Mouse (Mus musculus) left cerebral cortex, adult 9 months (tissue): ENCODE measurements around the gene Zhx3.

Experiments
- DNase-seq, 2 experiments: peaks; one replicate each; pipeline ENCODE4 v3.0.0; 2022; ENCODE audit warnings: low spot score in 2 of 2

The Zhx3 gene

DNA sequence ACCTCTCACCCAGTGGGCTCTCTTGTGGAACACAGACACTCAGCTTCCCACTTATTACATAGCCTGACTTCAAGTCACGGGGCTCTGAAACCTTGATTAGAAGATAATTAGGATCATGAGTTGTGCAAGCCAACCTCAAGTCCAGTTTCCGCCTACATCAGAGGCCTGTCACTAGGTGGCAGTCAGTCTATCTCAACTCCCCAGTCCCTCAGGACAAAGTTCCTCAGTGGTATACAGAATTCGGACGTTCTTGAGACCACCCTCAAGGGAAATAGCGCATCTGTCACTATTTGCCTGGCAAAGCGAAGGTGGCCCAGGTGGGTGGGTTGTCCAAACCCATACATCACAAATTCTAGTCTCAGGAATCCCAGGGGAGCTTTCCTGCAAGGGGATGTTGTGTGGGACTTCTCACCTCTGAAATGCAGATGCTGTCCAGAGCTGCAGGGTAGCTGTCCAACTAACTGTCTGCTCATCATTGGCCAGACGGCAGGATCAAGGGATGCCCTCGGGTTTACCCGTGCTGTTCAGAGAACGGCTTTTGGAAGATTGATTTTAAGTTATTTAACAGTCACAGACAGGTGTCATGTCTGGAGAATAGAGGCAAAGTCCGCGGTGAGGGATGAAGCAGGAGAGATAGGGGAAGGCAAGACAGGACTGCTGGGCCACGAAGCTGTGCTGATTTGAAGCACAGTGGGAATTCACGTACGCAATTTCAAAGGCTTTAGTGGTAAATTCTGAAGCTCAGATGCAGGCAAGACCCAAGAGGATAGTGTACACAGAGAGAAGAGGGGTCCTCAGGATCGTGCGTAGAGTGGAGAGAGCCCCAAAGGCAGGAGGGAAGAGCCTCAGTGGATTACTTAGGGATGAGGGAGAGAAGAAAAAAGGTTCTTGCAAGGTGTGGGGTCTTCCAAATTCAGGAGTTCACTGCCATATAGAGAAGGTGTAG lies 142.7 kb downstream of the Zhx3 start:
- DNase-seq, result no peak

DNA sequence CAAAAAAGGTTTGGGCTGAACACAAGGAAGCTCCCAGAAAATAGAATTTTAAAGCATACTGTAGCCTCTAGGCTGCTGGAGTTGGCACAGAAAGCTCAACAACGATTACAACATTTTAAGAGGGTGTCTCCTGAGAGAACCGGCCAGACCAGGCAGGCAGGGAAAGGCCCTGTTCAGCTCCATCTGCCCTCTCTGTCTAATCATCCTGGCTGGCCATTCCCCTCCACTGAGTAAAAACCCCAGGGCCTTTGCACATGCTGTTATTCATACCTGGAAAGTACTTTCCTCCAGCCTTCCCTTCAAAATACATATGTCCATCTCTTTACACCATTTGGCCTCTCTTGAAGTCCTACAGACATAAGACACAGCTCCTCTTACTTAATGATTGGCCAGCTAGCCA lies 143.4 kb downstream of the Zhx3 start:
- no peak for DNase-seq

DNA sequence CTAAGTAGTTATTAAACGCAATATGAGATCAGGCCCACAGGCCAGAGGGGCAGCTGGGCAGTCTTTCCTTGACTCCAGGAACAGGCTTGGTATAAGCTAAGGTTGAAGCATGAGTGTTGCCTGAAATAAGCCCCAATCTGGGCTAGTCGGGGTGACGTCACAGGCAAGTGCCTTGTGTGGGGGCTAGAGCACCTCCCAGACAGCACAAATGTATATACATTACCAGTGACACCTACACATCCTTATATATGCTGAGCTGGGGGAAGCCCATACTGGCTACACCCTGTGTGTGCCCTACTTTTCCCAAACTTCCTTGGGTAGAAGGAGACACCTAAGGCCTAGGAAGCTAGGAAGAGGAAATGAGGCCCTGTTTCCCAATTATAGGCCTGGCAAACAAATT lies 143.8 kb downstream of the Zhx3 start:
- DNase-seq, result peak in 1 of 2 experiments; percentile 71

DNA sequence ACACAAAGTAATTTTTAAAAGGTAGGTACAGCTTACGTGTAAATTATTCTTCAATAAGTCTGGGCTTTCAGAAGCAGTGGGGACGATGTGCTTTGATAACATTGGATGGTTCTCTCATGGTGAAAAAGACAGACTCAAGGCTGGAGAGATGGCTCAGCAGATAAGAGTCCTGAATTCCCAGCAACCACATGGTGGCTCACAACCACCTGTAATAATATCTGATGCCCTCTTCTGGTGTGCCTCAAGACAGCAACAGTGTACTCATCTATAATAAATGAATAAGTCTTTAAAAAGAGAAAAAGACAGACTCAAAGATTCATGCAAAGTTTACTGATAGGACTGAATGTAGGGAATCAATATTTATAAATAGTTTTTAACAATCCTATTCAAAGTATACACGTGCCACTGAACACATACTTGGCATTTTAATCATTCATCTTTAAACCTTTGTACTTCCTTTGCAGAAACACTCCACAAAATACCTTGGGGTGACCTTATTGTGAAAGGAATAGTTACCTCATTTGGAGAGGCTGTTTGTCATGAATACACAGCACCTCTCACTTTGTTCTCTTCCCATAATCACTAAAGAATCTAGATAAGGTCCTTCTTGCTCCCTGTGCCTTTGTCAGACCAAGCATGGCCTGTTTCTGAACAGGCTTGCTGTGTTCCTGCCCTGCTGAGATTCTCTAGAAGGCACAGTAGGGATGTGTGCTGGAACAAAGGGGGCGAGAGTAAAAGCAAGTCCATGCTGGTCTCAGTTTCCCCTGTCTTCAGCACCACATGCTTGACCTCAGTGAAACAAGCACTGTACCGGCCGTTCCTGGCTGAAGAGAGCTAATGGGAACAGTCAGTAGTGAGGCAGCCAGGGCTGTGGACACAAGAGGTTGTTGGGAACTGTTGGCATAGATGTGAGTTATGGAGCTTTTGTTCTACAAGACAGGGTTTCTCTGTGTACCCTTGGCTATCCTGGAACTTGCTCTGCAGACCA lies 146.6 kb downstream of the Zhx3 start:
- no peak for DNase-seq

DNA sequence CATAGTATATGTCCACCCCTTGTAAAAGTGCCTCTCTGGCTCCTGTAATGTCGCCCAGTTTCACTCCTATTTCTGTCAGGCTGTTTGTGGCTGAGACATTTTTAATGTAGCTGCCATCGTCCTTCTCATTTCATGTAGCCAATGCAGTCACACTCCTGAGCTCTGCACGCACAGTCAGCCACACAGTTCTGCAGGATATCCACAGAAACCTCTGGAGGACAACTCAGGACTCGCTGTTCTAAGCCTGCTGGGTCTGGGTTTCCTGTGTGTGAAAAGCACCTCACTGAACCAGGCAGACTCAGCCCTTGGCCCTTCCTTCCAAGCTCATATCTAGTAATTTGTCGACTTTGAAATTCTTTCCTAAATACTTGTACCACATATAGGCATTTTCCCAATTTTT lies 148.3 kb downstream of the Zhx3 start:
- no peak for DNase-seq

DNA sequence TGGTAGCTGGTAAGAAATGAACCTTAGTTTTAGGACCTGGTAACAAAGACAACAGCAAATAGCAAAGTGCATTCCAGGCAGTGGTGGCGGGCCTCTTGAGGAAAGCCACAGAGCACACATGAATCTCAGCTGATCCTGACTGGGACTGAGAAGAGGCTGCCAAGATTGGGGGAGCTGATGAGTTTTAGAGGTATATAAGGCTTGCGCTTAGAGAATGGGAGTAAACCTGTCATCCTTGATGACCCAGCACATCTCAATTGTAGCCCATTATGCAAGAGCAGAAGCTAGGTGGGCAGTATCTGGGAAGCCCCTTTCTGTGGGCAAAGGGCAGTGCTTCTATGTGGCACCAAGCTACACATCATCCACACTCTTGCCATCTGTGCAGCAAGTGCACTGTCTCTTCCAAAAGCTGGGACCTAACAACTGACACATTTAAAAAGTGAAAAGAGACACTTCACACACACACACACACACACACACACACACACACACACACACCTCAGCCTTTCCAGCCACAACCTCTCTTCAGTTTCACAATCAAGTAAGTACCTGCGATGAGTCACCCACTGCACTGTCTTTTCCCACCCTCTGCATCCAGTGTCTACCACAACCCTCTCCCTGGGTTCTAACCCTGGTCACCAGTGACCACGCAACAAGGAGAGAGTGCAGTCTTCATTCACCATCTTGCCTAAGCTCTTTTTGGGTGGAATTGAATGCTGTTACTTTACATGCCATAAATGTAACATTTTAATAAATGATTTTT lies 149.0 kb downstream of the Zhx3 start:
- no peak for DNase-seq

DNA sequence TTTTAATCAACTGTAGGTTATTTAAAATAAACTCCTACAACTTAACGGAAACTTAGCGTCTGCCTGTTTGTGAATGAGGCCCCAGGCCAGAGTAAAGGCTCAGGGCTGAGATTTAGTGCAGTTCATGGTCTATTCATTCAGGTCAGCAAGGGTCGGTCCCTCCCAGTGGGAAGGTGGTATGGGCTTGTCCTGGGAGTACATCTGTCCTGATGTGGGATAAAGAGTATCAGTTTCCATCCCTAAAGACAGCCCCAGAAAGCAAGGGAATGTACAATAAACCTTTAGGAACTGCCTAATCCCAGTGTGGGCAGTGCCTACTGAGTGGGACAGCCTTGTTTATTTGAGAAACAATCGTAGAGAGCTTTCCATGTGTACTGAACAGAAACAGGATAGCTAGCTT lies 150.1 kb downstream of the Zhx3 start:
- no peak for DNase-seq

DNA sequence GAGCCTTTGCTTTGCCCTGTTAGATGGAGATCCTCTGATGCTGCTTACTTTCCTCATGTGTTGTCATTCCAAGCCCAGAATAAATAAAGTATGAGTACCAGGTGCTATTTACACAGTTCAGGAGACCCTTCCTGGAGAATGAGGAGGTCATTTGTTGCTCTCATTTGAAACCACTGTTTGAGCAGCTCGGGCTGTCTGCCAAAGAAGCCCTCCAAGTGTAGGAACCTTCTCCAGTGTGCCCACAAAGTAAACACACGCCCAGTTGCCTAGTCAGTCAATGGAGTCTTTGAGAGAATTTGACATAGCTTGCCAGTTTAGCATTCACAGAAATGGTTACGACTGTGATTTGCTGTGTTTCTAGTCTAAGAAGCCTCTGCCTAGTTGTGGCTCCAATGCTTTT lies 154.0 kb downstream of the Zhx3 start:
- DNase-seq, result no peak

DNA sequence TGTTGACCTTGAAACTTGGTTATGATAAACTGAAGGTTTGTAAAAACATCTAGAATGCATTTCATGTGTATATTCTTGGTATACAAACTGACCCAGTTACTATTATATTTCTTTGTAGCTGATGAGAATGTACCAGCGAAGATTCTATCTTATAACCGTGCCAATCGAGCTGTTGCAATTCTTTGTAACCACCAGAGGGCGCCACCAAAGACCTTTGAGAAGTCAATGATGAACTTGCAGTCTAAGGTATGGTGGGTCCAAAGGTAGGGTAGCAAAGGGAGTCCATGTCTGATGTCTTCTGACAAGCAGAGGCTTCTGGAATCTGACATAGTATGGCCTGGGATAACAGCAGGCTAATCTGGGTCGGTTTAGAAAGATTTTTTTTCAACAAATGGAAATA lies 155.5 kb downstream of the Zhx3 start:
- no peak for DNase-seq

DNA sequence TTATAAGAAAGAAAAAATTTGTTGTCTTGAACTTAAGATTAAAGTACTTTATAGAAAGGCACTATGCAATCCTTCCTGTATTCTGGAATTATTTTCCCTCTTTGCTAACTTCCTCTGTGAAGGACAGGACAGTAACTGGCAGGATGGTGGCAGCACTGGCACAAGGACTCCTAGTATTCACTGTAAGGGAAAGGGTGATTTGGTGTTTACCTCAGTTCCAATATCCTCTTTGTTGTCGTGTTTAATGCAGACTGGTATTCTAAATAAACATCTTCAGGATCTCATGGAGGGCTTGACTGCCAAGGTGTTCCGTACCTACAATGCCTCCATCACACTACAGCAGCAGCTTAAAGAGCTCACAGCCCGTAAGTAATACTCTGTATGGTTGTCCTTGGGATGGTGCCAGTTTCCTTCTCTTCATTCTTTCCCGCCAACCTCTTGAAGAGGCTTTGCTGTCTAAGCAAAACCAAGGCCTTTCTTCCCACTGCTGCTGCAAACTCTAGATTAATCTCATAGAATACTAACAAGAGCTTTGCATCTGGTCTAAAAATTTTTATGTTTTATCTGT lies 157.3 kb downstream of the Zhx3 start:
- DNase-seq, result no peak

DNA sequence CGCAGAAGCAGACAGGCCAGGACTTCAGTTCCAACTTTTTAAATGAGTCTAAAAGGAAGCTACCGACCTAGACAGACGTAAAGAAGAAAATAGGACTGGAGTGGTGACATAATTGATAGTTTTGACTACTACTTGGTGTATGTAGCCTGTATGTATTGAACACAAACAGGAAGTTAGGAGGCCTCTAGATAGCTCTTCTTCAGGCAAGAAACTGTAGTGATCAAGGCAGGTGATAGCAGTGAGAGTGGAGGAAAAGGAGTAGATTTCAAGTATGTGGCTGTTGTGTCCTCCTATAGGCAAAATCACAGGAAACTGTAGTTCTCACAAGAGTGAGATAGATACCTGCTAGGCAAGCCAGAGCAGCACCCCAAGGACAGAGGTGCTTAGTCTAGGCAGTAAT lies 165.1 kb downstream of the Zhx3 start:
- no peak for DNase-seq

DNA sequence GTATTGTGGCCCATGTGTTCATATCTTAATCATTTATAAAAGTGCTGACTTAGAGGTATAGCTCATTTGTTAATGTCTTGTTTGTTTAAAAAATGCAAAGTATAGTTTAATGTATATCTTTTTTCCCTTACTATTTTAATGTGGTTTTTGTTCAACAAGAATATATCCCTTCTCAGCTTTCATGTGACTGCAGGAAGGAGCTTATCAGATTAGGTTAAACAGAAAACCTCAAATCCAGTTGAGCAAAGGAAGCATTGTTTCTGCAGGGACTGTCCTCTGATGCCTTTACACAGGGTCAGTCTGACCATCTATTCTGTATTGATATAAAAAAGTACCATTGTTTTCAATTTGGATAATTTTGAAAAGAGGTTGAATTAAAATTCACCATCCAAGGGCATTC lies 170.0 kb downstream of the Zhx3 start:
- DNase-seq, result no peak

DNA sequence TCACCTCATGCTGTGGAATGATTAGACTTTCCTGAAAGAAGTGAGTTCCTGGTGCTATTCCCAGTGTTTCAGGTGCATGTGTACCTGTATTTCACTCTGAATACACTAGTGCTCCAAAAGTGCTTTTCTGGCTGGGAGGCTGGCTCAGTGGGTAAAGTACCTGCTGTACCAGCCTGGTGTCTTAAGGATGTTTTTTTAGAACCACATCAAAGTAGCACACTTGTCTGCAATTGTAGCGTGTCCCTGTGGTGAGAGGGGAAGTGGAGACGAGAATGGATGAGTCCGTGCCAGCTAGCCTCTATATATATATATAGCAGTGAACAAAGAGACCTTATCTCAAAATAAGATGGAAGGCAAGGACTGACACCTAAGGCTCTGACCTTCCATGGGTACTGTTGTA lies 171.2 kb downstream of the Zhx3 start:
- DNase-seq, result no peak

DNA sequence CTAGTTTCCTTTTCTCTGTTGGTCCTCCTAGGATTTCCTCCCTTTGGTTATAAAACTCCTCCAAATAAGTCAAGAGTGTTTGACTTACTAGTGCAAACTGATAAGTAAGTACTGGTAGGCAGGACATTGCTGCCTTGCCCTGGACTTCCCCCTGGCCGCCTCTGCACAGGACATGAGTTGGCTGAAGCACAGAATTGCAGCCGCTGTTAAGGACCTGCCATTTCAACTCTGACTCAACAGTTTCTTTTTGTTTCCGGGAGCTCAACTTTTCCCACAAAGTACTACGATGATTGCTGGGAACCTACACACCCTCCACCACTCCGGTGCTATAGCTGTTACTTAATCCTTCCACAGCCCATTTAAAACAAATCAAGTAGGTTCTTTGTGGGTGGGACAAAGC lies 172.5 kb downstream of the Zhx3 start:
- DNase-seq, result no peak
